In genomic region chr9:8558574-8558973, GRCm38 (mm10) we compare ENCODE assay signal across 17 mouse cellular contexts.
"Had no signal": no experiment of that assay in that cellular context is flagged by ENCODE, and none has a peak within 500 bp of the region (broad histone marks: within the 10 kb centered on the region; RNA-seq: fewer than 3 reads in every experiment).

No protein-coding gene starts in this region.

- H3K9ac ChIP-seq: kidney, embryonic 15.5 days; limb, embryonic 13.5 days; liver, embryonic 12.5 days; liver, embryonic 15.5 days; lung, embryonic 15.5 days had no signal

- H3K9me3 ChIP-seq: kidney, embryonic 15.5 days; limb, embryonic 10.5 days; limb, embryonic 13.5 days; liver, embryonic 12.5 days; liver, embryonic 15.5 days; lung, embryonic 15.5 days had no signal

- H3K4me3 ChIP-seq: kidney, embryonic 15.5 days; layer of hippocampus, adult 2 months; limb, embryonic 10.5 days; limb, embryonic 13.5 days; liver, embryonic 12.5 days; liver, embryonic 15.5 days; lung, embryonic 15.5 days had no signal

- H3K27me3 ChIP-seq: kidney, embryonic 15.5 days; limb, embryonic 13.5 days; liver, embryonic 12.5 days; liver, embryonic 15.5 days; lung, embryonic 15.5 days had no signal

- DNase-seq: kidney, adult 11 months; kidney, adult 8-10 months; kidney, postnatal 25 days; layer of hippocampus, adult 9-11 months; liver; lung, postnatal 4 days; midbrain, embryonic 14.5 days; thymus, adult 18-20 months; thymus, postnatal 36 days had no signal

- H3K27ac ChIP-seq: kidney, embryonic 15.5 days; layer of hippocampus, adult 2 months; limb, embryonic 10.5 days; limb, embryonic 13.5 days; liver, embryonic 12.5 days; liver, embryonic 15.5 days; lung, embryonic 15.5 days had no signal

- H3K4me2 ChIP-seq: kidney, embryonic 15.5 days; limb, embryonic 13.5 days; liver, embryonic 12.5 days; liver, embryonic 15.5 days; lung, embryonic 15.5 days; midbrain, embryonic 11.5 days had no signal

- ATAC-seq: liver, embryonic 12.5 days had no signal

- H3K36me3 ChIP-seq: kidney, embryonic 15.5 days; limb, embryonic 10.5 days; limb, embryonic 13.5 days; liver, embryonic 12.5 days; liver, embryonic 15.5 days; lung, embryonic 15.5 days had no signal

- H3K4me1 ChIP-seq: kidney, embryonic 15.5 days; limb, embryonic 10.5 days; limb, embryonic 13.5 days; liver, embryonic 12.5 days; liver, embryonic 15.5 days; lung, embryonic 15.5 days had no signal
